Comparison of ENCODE assay signal across 11 mouse cellular contexts in the genomic region with DNA sequence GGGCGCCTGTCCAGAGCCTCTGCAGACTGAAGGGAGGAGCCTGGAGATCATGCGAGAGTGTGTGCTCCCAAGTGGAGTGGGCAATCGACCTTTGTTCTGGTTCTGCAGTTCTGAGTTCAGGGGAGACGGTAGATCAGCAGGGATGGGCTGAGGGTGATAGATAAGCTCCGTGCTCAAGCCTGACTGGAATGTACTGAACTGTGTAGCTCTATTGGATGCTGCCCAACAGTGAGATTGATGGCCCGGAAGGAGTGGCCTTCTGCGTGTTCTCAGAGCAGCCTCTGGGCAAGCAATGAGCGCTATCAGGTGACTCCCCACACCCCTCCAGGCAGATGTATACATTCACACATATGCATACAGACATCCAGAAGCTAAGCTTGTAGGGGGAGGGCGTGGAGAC.
DNase-seq lines count a peak whose midpoint lies in the region; ATAC-seq lines count a peak whose summit lies in the region.
"Had no signal": no experiment of that assay in that cellular context is flagged by ENCODE, and none has a peak within 500 bp of the region (broad histone marks: within the 10 kb centered on the region; RNA-seq: fewer than 3 reads in every experiment).

No protein-coding gene starts in this region.

- H3K27ac ChIP-seq in midbrain, embryonic 11.5 days (ENCODE audit: low read depth, low read length) = no peak overlapping the region
- H3K27ac ChIP-seq in midbrain, embryonic 16.5 days (ENCODE audit: low read length) = no peak overlapping the region

- peak; percentile 86 for ATAC-seq in common myeloid progenitor, adult 5-6 weeks (replicated peaks; ENCODE audit: low read depth, poor library complexity, severe bottlenecking)
- peak; percentile 15 to 73; a peak in 2 of 4 replicates for ATAC-seq in hematopoietic stem cell, adult 5-6 weeks (replicated peaks in 1 of 2; ENCODE audit: insufficient read depth in 1 of 2, low FRiP score in 2 of 2, low TSS enrichment in 1 of 2, low read depth in 1 of 2, poor library complexity in 2 of 2, severe bottlenecking in 2 of 2)
- no peak for ATAC-seq in midbrain, embryonic 11.5 days (ENCODE audit: low FRiP score)
- ATAC-seq in midbrain, embryonic 16.5 days = no peak

- no peak overlapping the region for H3K4me3 ChIP-seq in midbrain, embryonic 11.5 days (ENCODE audit: low read depth, low read length)
- H3K4me3 ChIP-seq in midbrain, embryonic 16.5 days (ENCODE audit: low read depth, low read length) = no peak overlapping the region

- DNase-seq in adipocyte (ENCODE audit: low spot score) = peak; percentile 14
- DNase-seq in lung, postnatal 10 days = peak; percentile 39
- no peak for DNase-seq in thymus, postnatal 4 days
- DNase-seq in midbrain, embryonic 11.5 days (ENCODE audit: low spot score, missing footprints) = no peak
- no peak for DNase-seq in frontal cortex, postnatal 14 days (ENCODE audit: low spot score in 2 of 2)
- DNase-seq: cerebellum, adult 11 months; gastrocnemius, postnatal 10 days; liver had no signal

- H3K4me1 ChIP-seq in midbrain, embryonic 11.5 days (ENCODE audit: control insufficient read depth, insufficient read depth, low read length) = no peaks in the 10 kb centered on the region
- peaks cover 4% of the 10 kb centered on the region for H3K4me1 ChIP-seq in midbrain, embryonic 16.5 days (ENCODE audit: control insufficient read depth, insufficient read depth, low read length)

- no peaks in the 10 kb centered on the region for H3K36me3 ChIP-seq in midbrain, embryonic 11.5 days (ENCODE audit: control insufficient read depth, insufficient read depth, low read length)
- no peaks in the 10 kb centered on the region for H3K36me3 ChIP-seq in midbrain, embryonic 16.5 days (ENCODE audit: control insufficient read depth, insufficient read depth, low read length)

- no peak overlapping the region for H3K4me2 ChIP-seq in midbrain, embryonic 11.5 days
- H3K4me2 ChIP-seq in midbrain, embryonic 16.5 days (ENCODE audit: low read length) = no peak overlapping the region

- no peaks in the 10 kb centered on the region for H3K27me3 ChIP-seq in midbrain, embryonic 11.5 days (ENCODE audit: control insufficient read depth, insufficient read depth, low read length)
- no peaks in the 10 kb centered on the region for H3K27me3 ChIP-seq in midbrain, embryonic 16.5 days (ENCODE audit: control insufficient read depth, insufficient read depth, low read depth, low read length)

- WGBS in midbrain, embryonic 11.5 days = 71% methylated on average over 9 of the region's 9 CpGs
- WGBS in midbrain, embryonic 16.5 days = 68% methylated on average over 9 of the region's 9 CpGs

- H3K9ac ChIP-seq in midbrain, embryonic 11.5 days (ENCODE audit: low read length) = no peak overlapping the region
- H3K9ac ChIP-seq in midbrain, embryonic 16.5 days (ENCODE audit: low read depth, low read length) = no peak overlapping the region

- no peaks in the 10 kb centered on the region for H3K9me3 ChIP-seq in midbrain, embryonic 11.5 days (ENCODE audit: control insufficient read depth, low read length)
- no peaks in the 10 kb centered on the region for H3K9me3 ChIP-seq in midbrain, embryonic 16.5 days (replicated peaks; ENCODE audit: control insufficient read depth, low read length, poor library complexity, severe bottlenecking)

Comparison
In these comparisons a context has a peak if more than half of its experiments do, and no peak if none do; other contexts are left out.
1. DNase-seq: peak in adipocyte (single experiment) and lung, postnatal 10 days (single experiment); none in thymus, postnatal 4 days (single experiment), midbrain, embryonic 11.5 days (single experiment) and frontal cortex, postnatal 14 days (0 of 2).
2. ATAC-seq: peak in common myeloid progenitor, adult 5-6 weeks (single experiment) and hematopoietic stem cell, adult 5-6 weeks (2 of 2); none in midbrain, embryonic 11.5 days (single experiment) and midbrain, embryonic 16.5 days (single experiment).